Mouse (Mus musculus): ENCODE results near the gene Xrcc1.

The Xrcc1 gene

DNA sequence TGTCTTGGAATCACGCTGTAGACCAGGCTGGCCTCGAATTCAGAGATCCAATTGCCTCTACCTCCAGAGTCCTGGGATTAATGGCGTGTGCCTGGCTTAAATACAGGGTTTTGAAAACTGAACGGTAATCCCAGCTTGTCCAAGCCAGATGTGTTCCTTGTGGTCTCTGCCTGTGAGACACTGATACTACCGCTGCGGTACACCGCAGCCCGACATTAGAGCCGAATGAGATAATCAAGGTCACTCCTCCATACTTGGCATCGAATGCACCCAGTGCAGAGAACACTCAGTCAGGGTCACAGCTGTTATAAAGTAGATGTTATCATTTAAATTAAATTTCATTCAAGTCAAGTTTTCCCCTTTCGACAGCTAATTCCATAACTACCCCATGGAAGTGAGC lies 17.2 kb upstream of the Xrcc1 start:
- in situ Hi-C loops (cut with MboI, MseI) = no loop called here

DNA sequence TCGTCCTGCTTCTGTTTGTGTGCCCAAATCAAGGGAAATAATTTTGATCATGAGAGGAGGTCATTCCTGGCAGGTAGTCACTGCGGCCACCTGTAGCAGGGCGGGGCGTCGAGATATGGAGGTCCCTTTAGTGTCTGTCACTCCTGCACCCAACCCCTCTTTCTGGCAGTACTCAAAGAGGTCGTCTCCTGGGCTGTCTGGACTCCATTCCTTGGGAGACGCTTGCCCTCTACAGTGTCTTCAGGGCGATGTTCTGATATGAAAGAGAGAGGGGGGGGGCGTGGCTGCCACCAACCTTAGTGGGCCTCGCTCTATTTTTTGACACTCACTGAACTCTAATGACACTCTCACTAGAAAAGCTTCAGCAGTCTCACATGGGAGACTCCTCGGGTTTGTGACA lies 16.5 kb upstream of the Xrcc1 start:
- in situ Hi-C loops (cut with MboI, MseI) = no loop called here

DNA sequence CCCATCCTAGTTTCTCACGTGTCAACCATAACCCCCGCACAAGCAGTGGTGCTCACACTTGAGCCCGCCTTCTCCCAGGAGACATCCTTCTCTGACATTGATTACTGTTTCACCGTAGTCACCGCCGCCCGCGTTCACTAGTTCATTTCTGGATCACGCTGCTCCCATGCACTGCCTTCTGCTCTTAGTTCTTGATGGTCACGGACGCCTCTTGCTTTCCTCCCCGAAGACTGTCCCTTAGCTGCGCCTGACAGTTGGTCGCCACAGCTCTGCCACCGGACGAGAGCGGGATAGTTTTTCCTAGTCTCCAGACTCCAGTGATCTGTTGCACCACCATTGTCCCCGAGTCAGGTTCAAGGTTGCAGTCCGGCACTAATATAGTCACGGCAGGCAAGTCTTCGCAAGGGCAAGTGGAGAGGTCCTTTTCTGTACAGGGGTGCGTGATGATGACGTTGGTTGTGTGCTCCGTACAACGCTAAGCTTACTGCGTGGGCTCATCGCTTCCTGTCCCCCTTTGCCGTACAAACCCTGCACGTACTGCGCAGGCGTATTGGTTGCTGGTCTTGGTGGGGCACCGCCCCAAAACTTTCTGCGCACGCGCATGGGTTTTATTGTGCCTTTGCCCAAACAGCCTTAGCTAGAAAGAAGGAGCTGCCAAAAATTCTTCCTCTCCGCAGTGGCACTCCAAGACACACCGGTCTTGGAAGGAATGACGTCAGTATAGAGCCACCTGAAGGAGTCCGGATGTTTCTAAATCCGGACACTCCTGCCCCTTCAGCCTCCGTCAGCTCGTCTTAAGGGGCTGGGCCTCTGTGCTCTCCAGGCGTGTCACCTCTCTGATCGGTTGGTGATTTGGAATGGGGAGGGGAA lies 15.8 kb upstream of the Xrcc1 start, which contains the start of gene Irgq:
Irgq (plus strand) TSS at position 628 of the 870 bp plus-strand sequence.
- in situ Hi-C loops (cut with MboI, MseI) = no loop called here

DNA sequence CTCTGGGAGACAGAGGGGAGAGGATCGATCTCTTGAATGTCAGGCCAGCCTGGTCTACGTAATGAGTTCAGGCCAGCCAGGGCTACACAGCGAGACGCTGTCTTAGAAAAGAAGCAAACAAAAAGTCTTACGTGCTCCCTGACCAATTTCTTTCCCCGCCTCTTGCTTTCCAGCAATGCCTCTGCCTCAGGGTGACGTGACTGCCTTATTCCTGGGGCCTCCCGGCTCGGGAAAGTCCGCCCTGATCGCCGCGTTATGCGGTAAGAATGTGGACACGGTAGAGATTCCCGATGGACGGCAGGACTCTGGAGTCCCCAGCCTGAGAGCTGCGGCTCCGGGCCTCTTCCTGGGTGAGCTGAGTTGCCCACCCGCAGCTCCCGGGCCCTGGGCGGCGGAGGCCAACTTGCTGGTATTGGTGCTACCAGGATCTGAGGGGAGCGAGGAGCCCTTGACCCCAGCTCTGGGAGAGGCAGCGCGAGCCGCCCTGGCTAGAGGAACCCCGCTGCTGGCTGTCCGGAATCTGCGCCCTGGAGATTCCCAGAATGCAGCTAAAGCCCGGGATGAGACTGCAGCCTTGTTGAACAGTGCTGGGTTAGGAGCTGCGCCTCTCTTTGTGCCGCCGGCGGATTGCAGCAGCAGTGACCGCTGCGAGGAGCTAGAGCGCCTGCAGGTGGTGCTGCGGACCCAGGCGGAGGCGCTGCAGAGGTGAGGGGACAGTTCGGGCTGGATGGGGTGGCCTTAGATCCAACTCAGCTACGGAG lies 14.7 kb upstream of the Xrcc1 start:
- in situ Hi-C loops (cut with MboI, MseI) = no loop called here

DNA sequence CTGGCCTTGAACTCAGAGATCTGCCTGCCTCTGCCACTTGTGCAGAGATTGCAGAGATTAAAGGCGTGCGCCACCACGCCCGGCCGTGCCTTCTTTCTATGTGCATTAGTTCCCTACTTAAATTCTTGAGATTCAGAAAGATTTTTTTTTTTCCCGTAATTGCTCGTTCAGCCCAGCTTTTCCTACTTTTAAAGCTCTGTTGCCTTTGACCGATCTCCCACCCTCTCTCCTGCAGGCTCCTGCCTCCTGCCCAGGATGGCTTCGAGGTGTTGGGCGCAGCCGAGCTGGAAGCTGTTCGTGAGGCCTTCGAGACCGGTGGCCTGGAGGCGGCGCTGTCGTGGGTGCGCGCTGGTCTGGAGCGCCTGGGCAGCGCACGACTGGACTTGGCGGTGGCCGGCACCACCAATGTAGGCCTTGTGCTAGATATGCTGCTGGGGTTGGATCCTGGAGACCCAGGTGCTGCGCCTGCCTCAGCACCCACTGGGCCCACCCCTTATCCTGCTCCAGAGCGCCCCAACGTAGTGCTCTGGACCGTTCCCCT lies 13.0 kb upstream of the Xrcc1 start:
- in situ Hi-C loops (cut with MboI, MseI) = no loop called here

DNA sequence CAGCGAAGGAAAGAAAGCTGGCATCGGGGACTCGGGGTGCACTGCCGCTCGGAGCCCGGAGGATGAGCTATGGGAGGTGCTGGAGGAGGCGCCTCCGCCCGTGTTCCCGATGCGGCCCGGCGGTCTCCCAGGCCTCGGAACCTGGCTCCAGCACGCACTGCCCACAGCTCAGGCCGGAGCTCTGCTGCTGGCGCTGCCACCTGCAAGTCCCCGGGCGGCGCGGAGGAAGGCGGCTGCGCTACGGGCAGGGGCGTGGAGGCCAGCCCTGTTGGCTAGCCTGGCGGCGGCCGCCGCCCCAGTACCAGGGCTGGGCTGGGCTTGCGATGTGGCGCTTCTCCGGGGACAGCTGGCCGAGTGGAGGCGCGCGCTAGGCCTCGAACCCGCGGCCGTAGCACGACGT lies 12.3 kb upstream of the Xrcc1 start:
- in situ Hi-C loops (cut with MboI, MseI) = no loop called here

DNA sequence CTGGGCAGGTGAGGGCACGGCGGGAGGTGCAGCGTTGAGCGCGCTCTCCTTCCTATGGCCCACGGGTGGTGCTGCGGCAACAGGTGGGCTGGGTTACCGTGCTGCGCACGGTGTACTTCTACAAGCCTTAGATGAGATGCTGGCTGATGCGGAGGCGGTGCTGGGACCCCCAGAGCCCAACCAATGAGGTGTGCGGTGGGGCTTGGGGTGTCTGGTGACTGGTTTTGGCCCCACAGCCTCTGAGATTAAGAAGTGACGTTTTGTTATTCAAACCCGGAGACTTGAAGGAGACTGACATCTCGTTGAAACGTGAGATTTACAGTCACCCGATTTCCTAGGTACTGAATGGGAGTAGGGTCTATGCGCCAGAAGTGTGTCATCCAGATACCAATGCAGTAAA lies 11.8 kb upstream of the Xrcc1 start:
- in situ Hi-C loops (cut with MboI, MseI) = no loop called here

DNA sequence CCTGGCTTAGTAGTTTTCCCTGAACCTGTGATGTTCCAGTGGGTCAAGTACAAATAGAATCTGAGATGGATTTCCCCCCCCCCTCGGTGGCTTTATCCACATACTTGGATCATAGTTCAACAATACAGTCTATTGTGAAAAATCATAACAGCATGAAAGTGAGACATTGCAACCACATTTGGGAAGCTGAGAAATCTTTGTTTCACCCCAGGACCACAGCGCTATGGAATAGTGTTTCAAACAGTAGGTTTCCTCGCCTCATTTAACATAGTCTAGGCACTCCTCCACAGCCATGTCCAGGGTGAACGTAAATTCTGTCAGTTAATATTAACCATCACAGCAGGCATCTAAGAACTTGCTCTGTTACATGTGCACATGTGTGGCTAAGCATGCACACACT lies 9.0 kb upstream of the Xrcc1 start:
- in situ Hi-C loops (cut with MboI, MseI) = no loop called here

DNA sequence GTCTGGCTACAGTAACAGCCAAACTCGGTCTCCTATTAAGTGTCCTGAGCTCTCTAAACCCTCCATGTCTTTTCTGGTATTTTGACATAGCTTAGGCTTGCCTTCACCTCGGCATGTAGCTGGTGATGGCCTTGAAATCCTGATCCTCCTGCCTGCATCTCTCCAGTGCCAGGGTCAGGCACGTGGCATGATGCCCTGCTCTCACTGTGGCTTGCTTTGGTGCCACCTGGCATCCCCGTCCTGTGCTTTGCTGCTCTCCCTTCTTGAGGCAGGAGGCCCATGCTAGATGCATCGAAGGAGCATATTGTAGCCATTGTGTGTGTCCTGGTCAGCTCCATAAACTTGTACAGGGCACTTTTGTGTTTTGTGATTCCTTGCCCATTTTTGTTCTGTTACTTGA lies 8.5 kb upstream of the Xrcc1 start:
- in situ Hi-C loops (cut with MboI, MseI) = no loop called here

DNA sequence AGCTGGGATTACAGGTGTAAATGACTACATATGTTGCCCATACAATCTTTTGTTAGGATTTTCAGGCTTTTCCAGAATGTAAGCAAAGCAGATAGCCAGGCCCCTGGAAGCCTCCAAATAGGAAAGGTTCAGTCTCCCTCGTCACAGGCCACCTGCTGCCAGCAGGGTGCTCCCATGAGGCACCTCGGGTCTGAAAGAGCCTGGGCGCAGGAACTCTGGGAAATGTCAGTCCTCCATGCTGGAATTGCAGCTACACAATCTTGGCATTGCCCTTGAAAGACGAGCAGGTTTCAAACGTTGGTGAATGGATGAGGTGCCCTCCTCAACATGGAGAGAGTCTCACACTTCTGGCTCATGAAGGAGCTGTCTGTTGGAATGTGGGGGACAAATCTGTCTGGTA lies 7.9 kb upstream of the Xrcc1 start:
- in situ Hi-C loops (cut with MboI, MseI) = no loop called here

DNA sequence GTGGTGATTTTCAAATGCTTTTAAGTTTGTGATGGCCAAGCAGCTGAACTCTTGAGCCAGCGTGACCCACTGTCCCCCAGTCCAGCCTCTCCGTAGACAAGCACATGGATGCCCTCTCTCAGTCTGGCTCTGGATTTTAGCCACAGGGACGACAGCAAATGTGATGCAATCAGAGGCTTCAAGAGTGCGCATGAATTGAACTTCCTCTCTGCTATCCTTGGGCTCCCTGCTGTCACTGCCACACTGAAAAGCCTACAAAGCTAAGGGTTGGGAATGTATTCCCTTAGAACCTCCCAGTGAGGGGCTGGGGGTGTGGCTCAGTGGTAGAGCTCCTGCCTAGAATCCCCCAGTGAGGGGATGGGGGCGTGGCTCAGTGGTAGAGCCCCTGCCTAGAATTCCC lies 7.4 kb upstream of the Xrcc1 start:
- in situ Hi-C loops (cut with MboI, MseI) = no loop called here

DNA sequence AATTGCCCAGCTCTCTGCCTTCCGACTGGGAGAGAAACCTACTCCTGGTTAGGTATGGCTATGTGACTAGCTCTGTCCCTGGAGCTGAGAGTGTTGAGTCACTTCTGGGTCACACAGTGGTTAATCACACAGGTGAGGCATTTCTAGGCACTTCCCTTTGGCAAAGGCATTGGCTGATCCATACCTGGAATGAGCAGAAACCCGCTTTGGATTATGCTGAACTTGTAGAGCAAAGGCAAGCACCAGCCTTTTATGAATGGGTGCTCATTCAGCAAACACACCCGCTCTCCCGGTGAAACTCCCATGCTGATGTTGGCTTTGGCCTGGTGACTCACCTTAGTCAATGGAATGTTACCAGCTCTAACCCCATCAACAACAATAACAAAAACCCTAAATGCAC lies 6.4 kb upstream of the Xrcc1 start:
- in situ Hi-C loops (cut with MboI, MseI) = no loop called here

DNA sequence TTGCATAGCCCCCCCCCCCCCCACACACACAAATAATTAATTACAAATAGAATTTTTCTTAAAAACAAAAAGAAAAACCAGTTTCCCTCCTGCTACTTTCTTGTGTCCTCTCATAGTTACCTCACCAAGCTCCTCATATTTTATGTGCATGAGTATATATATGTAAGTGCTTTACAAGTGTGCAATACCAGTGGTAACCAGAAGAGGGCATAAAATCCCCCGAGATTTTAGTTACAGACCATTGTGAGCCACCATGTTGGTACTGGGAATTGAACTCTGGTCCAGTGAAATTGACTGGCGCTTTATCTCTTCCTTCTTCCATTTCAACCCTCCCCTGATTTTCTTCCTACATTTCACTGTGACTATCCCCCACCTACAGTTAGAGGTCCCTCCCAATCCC lies 1.6 kb upstream of the Xrcc1 start:
- in situ Hi-C loops (cut with MboI, MseI) = no loop called here

DNA sequence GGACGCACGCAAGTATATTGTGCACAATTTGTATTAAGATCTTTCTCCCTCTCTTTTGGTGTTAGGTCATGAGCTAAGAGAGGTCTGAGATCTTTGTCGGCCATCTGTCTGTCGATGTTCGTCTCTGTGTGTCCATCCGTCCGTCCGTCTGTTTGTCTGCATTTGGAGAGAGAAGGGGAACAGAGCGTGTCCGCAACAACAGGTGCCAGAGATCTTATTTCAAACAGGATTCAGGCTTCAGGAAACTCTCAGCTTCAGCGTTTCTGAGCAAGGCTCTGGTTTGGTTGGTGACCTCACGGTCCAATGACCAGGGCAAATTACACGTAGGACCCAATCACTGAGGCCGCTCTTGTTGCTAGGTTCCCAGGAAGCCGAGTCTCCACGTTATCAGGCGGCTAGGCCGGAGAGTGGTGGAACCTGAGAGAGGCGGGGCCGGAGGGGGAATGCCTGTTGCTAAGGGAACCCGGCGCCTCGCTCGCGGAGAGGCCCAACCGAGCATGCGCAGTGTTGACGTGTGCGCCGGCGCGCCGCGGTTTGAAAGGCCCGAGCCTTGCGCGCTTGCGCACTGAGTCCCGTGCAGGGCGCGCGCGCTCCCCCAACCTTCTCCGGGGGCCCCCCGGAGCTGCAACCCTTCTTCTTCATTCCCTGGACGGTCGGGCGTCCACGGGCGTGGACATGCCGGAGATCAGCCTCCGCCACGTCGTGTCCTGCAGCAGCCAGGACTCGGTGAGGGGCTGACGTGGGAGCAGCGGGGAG lies 723 bp downstream of the Xrcc1 start:
- in situ Hi-C loops (cut with MboI, MseI) = no loop called here

DNA sequence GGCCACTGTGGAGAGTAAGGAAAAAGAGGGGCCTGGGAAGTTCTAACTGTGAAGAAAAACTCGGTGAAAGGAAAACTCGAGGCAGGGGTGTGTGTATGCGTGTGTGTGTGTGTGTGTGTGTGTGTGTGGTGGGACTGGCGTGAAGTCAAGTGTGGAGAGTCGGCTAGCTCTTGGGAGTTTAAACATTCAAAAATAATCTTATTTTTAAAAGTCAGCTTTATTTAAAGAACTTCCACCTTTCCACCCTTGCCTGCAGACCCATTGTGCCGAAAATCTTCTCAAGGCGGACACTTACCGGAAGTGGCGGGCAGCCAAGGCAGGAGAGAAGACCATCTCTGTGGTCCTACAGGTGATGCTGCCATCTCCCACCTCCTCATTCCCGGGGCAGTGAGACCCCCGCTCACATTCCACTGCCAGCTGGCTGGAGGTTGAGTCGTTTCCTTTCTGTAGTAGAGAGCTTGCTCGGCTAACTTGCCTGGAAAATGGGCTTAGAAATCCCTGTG lies 1.5 kb downstream of the Xrcc1 start:
- in situ Hi-C loops (cut with MboI, MseI) = no loop called here

DNA sequence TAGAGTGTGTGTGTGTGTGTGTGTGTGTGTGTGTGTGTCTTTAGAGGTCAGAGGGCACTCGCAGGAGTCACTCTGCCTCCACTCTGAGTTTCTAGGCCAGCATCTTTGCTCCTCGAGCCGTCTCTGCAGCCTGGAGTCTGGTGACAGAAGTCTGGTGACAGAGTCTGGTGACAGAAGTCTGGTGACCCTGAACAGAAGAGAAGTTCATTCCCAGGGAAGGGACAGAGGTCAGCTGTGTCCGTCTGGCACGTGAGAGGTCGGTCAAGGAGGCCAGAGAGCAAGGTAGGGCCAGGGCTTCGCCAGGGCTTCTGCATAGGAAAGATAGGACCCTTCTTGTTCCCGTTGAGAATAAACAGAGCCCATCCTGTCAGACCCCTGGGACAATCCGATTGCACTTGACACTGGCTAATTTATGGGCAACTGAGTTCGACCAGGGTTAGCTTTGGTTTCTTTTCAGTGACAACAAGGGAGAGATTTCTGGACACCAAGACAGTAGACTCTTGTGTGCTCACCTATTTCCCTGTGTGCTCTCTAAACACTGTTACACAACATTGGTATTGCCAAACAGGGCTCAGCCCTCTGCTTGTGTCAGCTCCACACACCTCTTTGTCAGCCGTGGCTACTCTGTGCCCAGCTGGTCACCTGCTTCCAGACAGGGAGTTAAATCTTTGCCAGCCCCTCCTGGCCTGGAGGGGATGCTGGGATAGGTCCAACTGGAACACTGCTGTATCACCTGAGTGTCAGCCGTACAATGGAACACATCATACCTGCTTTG lies 6.1 kb downstream of the Xrcc1 start:
- in situ Hi-C loops (cut with MboI, MseI) = loop anchor here in 1 of 2 experiments (5.0 kb wide), 1 partner anchor 35 kb away; no protein-coding TSS in a partner anchor

DNA sequence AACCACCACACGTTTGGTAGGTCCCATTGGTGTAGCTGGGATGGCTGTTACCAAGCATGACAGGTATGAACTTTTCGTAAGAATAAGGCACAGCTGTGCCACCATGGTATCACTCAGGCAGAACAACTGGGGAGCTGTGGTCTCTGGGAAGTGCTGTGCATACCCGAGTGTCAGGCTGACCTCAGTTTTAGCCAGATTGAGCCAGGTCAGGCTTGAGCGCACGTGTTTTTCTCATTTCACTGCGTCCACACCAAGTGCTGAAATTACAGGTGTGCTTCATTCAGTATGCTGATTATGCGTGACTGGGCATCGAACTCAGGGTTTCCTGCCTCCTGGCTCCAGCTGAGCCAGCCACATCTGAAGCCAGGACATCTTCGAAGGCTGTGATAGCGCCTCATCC lies 9.7 kb downstream of the Xrcc1 start:
- in situ Hi-C loops (cut with MboI, MseI) = no loop called here

DNA sequence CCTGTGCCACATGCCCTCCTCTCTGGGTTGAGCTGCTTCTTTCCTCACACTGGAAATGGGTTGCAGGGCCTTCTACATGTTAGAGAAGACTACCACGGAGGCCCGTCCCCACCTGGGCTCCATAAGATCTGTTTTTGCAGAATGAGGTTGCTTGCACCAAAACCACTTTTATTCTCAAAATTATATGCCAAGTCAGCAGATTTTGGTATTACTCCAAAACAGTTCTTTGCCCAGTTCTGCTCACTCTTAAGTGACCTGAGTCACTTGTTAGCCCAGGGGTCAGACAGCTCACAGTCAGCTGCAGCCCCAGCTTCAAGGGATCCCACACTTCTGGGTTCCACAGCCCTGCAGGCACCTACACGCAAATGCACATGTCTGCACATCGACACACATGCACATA lies 15.4 kb downstream of the Xrcc1 start:
- in situ Hi-C loops (cut with MboI, MseI) = no loop called here

DNA sequence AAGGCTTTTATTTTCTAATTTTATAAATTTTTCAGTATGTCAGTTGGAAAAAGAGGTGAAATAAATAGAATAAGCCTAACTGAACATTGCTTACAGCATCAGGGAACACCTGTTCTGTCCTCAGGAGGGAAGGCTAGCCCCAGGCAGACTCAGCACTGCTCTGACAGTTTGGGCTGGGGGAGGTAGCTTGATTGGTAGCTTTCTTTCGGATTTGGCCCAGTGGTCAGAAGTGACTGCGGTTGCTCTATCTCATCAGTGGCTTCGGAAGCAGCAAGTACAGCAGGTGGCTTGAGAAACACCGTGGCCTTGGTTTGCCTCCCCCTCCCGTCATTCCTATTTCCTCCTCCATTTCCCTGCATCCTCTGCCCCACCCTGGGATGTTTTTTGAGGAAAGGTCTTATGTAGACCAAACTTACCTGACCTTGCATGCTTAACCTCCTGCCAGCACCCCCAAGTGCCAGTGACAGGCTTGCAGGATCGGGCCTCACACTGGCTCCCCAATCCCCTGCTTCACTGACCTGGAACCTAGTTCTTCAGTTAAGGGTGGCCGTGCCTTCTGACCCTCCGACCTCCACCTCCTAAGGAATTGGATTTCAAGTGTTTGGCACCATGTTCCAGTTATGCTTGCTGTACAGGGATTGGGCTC lies 17.2 kb downstream of the Xrcc1 start:
- in situ Hi-C loops (cut with MboI, MseI) = no loop called here

DNA sequence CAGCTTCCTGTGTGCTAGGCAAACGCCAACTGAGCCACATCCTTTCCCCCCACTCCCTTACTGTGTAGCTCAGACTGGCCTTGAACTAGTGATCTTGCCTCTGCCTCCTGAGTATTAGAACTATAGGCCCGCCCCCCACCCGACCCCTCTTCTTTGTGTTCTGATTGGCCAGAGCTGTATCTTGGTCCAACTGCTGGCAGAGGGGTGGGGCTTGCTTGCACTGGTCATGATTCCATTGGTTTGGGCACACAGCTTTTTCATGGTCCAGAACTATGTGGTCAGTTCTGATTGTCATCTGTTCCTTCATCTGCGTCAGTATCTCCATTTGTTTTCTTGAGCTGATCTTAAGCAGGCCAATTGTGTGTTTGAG lies 17.7 kb downstream of the Xrcc1 start:
- in situ Hi-C loops (cut with MboI, MseI) = no loop called here
